Mouse (Mus musculus) heart, adult 2 months (tissue): ENCODE measurements at regions not wholly inside any gene's neighbourhood (a gene's known extent, or its start where the extent isn't known, plus 50 kb on each side); places are given as distances from the start of the nearest gene placed in this dataset.

Experiments used
- CTCF ChIP-seq: fragments of 200-600 bp; IDR thresholded peaks from 2 replicates; pipeline ENCODE4 v1.8.1; 2022; ENCODE audit warnings: antibody characterized with exemption, mild to moderate bottlenecking, moderate library complexity
- POLR2A ChIP-seq: fragments of 200-500 bp; IDR thresholded peaks from 2 replicates; pipeline ENCODE4 v1.6.1; 2011; ENCODE audit warnings: mild to moderate bottlenecking, low read depth, low read length, control low read depth; ENCODE audit not compliant: insufficient read depth

GRCm38 (mm10) chr2:30702711-30703110 is 100.8 kb downstream of the 1700001O22Rik start:
- no peak for TF ChIP-seq CTCF
- TF ChIP-seq POLR2A, result no peak
